Mouse (Mus musculus) CH12.LX (cell line): ENCODE data around the gene Notch1. TPM values are rescaled to one million over a fixed set of nuclear protein-coding genes. Genes with fewer than 3 reads are reported as not detected.

Experiments
- DNase-seq: peaks from one replicate; pipeline ENCODE4 v3.0.0-alpha.2; 2013; ENCODE audit errors: extremely low read depth
- H3K27ac ChIP-seq: 2 replicates; pipeline ENCODE4 v1.5.1; 2012; ENCODE audit warnings: low read depth, mild to moderate bottlenecking, control low read depth, moderate library complexity; ENCODE audit not compliant: insufficient read depth
- H3K27me3 ChIP-seq: replicated peaks from 2 replicates; pipeline ENCODE3; 2012; ENCODE audit warnings: inconsistent platforms
- H3K36me3 ChIP-seq, 2 experiments: replicated peaks in 1 of 2; 2 replicates each; pipeline versions ENCODE3 to v1.6.1; 2012; ENCODE audit warnings: inconsistent platforms in 1 of 2, low read length in 1 of 2, mild to moderate bottlenecking in 1 of 2, mixed read lengths in 1 of 2, moderate library complexity in 1 of 2; ENCODE audit not compliant: control insufficient read depth in 1 of 2, insufficient read depth in 1 of 2
- H3K4me1 ChIP-seq, 2 experiments: 2 replicates each; pipeline ENCODE4 v1.6.1; 2012; ENCODE audit warnings: inconsistent platforms in 1 of 2, moderate library complexity in 1 of 2; ENCODE audit not compliant: insufficient read depth in 2 of 2, control insufficient read depth in 1 of 2
- H3K4me2 ChIP-seq: 2 replicates; pipeline ENCODE4 v1.6.1; 2012; ENCODE audit warnings: low read depth, mild to moderate bottlenecking, control low read depth; ENCODE audit not compliant: poor library complexity, insufficient read depth, severe bottlenecking
- H3K4me3 ChIP-seq, 3 experiments: fragments of 150-350 bp in 1 of 3; sonication (generic) in 1 of 3; replicated peaks in 1 of 3; 2 replicates each; pipeline versions ENCODE3 to v1.5.1; 2011 to 2012; ENCODE audit warnings: low read depth in 2 of 3, low read length in 2 of 3, mild to moderate bottlenecking in 2 of 3, moderate library complexity in 2 of 3, control low read depth in 1 of 3, improper control_type of control experiment in 1 of 3, inconsistent platforms in 1 of 3, mixed read lengths in 1 of 3; ENCODE audit not compliant: poor library complexity in 1 of 3
- H3K79me2 ChIP-seq: replicated peaks from 2 replicates; pipeline ENCODE4 v1.6.1; 2012; ENCODE audit warnings: mild to moderate bottlenecking, moderate library complexity; ENCODE audit not compliant: control insufficient read depth, poor library complexity, insufficient read depth, severe bottlenecking; ENCODE audit errors: extremely low read depth
- H3K9ac ChIP-seq: 2 replicates; pipeline ENCODE4 v1.6.1; 2012; ENCODE audit warnings: low read depth, mild to moderate bottlenecking, control low read depth, moderate library complexity; ENCODE audit not compliant: insufficient read depth
- H3K9me3 ChIP-seq: replicated peaks from 2 replicates; pipeline ENCODE3; 2012; ENCODE audit warnings: low read length, inconsistent platforms, mixed read lengths
- BHLHE40 ChIP-seq: IDR thresholded peaks from 2 replicates; pipeline ENCODE4 v1.6.1; 2011; ENCODE audit warnings: mild to moderate bottlenecking, low read depth, low read length, improper control_type of control experiment
- ETS1 ChIP-seq: conservative IDR thresholded peaks from 2 replicates; pipeline ENCODE4 v1.6.1; 2012; ENCODE audit warnings: low read depth, mild to moderate bottlenecking, inconsistent platforms, low read length, improper control_type of control experiment, moderate library complexity
- GABPA ChIP-seq: IDR thresholded peaks from 2 replicates; pipeline ENCODE4 v1.6.1; 2012; ENCODE audit warnings: low read depth, low read length, improper control_type of control experiment, inconsistent platforms; ENCODE audit not compliant: insufficient replicate concordance
- HCFC1 ChIP-seq: IDR thresholded peaks from 2 replicates; pipeline ENCODE4 v1.6.1; 2012; ENCODE audit warnings: low read depth, mild to moderate bottlenecking, inconsistent platforms, low read length, improper control_type of control experiment
- JUN ChIP-seq: IDR thresholded peaks from 2 replicates; pipeline ENCODE4 v1.6.1; 2011; ENCODE audit warnings: low read depth, mild to moderate bottlenecking, low read length, improper control_type of control experiment, moderate library complexity; ENCODE audit not compliant: insufficient read depth
- MAX ChIP-seq: IDR thresholded peaks from 2 replicates; pipeline ENCODE4 v1.6.1; 2011; ENCODE audit warnings: low read length, improper control_type of control experiment
- MAZ ChIP-seq: IDR thresholded peaks from 2 replicates; pipeline ENCODE4 v1.6.1; 2012; ENCODE audit warnings: low read depth, mild to moderate bottlenecking, inconsistent platforms, low read length, improper control_type of control experiment, moderate library complexity
- MXI1 ChIP-seq: IDR thresholded peaks from 2 replicates; pipeline ENCODE4 v1.6.1; 2011; ENCODE audit warnings: mild to moderate bottlenecking, low read depth, low read length, improper control_type of control experiment
- MYC ChIP-seq: IDR thresholded peaks from 2 replicates; pipeline ENCODE4 v1.6.1; 2011; ENCODE audit warnings: low read depth, mild to moderate bottlenecking, improper control_type of control experiment, low read length
- NELFE ChIP-seq: IDR thresholded peaks from 2 replicates; pipeline ENCODE4 v1.6.1; 2011; ENCODE audit warnings: low read depth, low read length, improper control_type of control experiment
- PAX5 ChIP-seq: IDR thresholded peaks from 2 replicates; pipeline ENCODE4 v1.6.1; 2012; ENCODE audit warnings: low read length, inconsistent platforms, mixed read lengths
- POLR2AphosphoS2 ChIP-seq: IDR thresholded peaks from 2 replicates; pipeline ENCODE4 v1.6.1; 2011; ENCODE audit warnings: low read depth, low read length, improper control_type of control experiment
- RAD21 ChIP-seq: IDR thresholded peaks from 2 replicates; pipeline ENCODE4 v1.6.1; 2011; ENCODE audit warnings: low read depth, mild to moderate bottlenecking, low read length, improper control_type of control experiment, moderate library complexity
- SIN3A ChIP-seq: IDR thresholded peaks from 2 replicates; pipeline ENCODE4 v1.6.1; 2012; ENCODE audit warnings: low read length, improper control_type of control experiment, inconsistent platforms
- SMC3 ChIP-seq: IDR thresholded peaks from 2 replicates; pipeline ENCODE4 v1.6.1; 2011; ENCODE audit warnings: low read depth, low read length, improper control_type of control experiment
- TBP ChIP-seq: conservative IDR thresholded peaks from 2 replicates; pipeline ENCODE4 v1.6.1; 2011; ENCODE audit warnings: low read depth, low read length, improper control_type of control experiment
- TCF12 ChIP-seq: IDR thresholded peaks from 2 replicates; pipeline ENCODE4 v1.6.1; 2014; ENCODE audit warnings: low read depth, mild to moderate bottlenecking, inconsistent platforms, low read length, improper control_type of control experiment
- UBTF ChIP-seq: IDR thresholded peaks from 2 replicates; pipeline ENCODE4 v1.6.1; 2012; ENCODE audit warnings: low read depth, mild to moderate bottlenecking, inconsistent platforms, low read length, improper control_type of control experiment, moderate library complexity
- ZC3H11A ChIP-seq: IDR thresholded peaks from 2 replicates; pipeline ENCODE4 v1.6.1; 2012; ENCODE audit warnings: low read depth, mild to moderate bottlenecking, inconsistent platforms, low read length, improper control_type of control experiment
- dilution Hi-C: fragments of 300-500 bp; cut with MboI; formaldehyde crosslinking; loops from 2 replicates; pipeline ENCODE4 v1.14.3; 2020; ENCODE audit warnings: low sequenced_read_pairs; ENCODE audit not compliant: extremely low pct_unique_long_range_greater_than_20kb, extremely low pct_ligation_motif_present
- in situ Hi-C: fragments of 300-500 bp; cut with MboI; formaldehyde crosslinking; loops from 3 replicates; pipeline ENCODE4 v1.14.3; 2019; ENCODE audit warnings: low sequenced_read_pairs, low pct_ligation_motif_present, low pct_unique_long_range_greater_than_20kb, mixed read lengths
- polyA plus RNA-seq: library from polyadenylated mRNA; unstranded; fragments of >175 nt; gene quantifications from 2 replicates; pipeline ENCODE4 v1.2.1, GENCODE M21; 2012; ENCODE audit warnings: low read depth; ENCODE audit not compliant: insufficient read length
- total RNA-seq, 2 experiments: library from RNA; depleted of rRNA; stranded (reverse); fragments of 300-350 nt in 1 of 2; fragments of >200 nt in 1 of 2; gene quantifications; 2 replicates each; pipeline ENCODE4 v1.2.3; 2012 to 2014

Notch1 gene
- total and polyA plus RNA-seq, 3 experiments: 0.98 to 13.1 (median 3.8) TPM

DNA sequence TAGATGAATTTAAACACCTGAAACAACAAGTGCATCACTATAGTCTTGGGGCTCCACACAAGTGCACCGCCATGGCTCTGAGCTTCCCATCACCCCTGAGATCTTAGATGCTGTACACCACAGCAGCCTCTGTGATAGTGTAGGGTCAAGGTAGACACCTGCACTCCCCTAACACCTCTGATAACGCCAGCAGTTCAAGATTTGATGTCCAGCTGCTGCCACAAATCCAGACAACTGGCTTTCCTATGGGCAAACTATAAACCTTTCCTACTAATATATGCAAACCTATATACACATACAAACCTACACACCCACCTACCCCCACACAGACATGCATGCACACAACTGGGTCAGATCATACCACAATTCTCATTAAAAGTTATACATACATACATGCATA lies 91.9 kb downstream of the Notch1 start:
- Histone ChIP-seq H3K36me3 (peaks cover 82 to 95% of the 10 kb centered on the region in 2 experiments), H3K9me3 (no peaks in the 10 kb centered on the region), H3K27ac (no peak overlapping the region), H3K4me3 (no peak overlapping the region), H3K4me2 (no peak overlapping the region), H3K4me1 (no peaks in the 10 kb centered on the region), H3K27me3 (no peaks in the 10 kb centered on the region), H3K9ac (no peak overlapping the region), H3K79me2 (no peaks in the 10 kb centered on the region)
- no peak for DNase-seq
- in situ Hi-C loops (no loop called here), dilution Hi-C loops (no loop called here)
- no peak for TF ChIP-seq HCFC1
- no peak for TF ChIP-seq UBTF
- no peak for TF ChIP-seq SMC3
- no peak for TF ChIP-seq BHLHE40
- no peak for TF ChIP-seq TCF12
- no peak for TF ChIP-seq GABPA
- no peak for TF ChIP-seq SIN3A
- TF ChIP-seq NELFE: no peak

DNA sequence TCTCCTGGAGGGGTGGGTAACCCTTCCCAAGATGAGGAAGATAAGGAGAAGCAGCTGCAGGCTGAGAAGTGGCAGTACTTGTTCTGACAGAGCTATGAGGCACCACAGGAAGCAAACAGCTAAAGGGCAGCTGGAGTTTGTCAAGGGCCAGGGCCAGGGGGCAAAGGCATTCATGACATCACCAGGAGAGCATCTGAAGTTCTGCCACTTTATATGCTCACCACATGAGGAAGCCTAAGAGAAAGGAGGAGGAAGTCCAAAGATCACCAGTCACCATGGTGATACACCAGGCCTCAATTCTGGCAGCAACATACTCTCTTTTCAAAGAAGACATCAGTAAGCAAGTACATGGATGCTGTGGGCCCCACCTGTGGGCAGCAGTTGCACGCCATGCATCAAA lies 93.4 kb downstream of the Notch1 start:
- Histone ChIP-seq H3K9me3 (no peaks in the 10 kb centered on the region), H3K27ac (no peak overlapping the region), H3K27me3 (no peaks in the 10 kb centered on the region), H3K4me2 (no peak overlapping the region), H3K4me3 (no peak overlapping the region), H3K79me2 (no peaks in the 10 kb centered on the region), H3K36me3 (peaks cover 76 to 94% of the 10 kb centered on the region in 2 experiments), H3K9ac (no peak overlapping the region), H3K4me1 (no peaks in the 10 kb centered on the region)
- no peak for DNase-seq
- no peak for TF ChIP-seq MAZ
- TF ChIP-seq PAX5: no peak
- TF ChIP-seq MAX: no peak
- no peak for TF ChIP-seq POLR2AphosphoS2
- no peak for TF ChIP-seq ETS1
- no peak for TF ChIP-seq BHLHE40
- no peak for TF ChIP-seq MYC
- TF ChIP-seq ZC3H11A: no peak
- no peak for TF ChIP-seq JUN
- no peak for TF ChIP-seq MXI1
- TF ChIP-seq TBP: no peak
- TF ChIP-seq SIN3A: no peak
- TF ChIP-seq RAD21: no peak
- no peak for TF ChIP-seq UBTF
- in situ Hi-C loops (no loop called here), dilution Hi-C loops (no loop called here)
